Mouse (Mus musculus) lung, adult 2 months (tissue): Measurements from ENCODE around the gene Pcnx3.

Experiments used
- CTCF ChIP-seq: fragments of 200-500 bp; IDR thresholded peaks from 2 replicates; pipeline ENCODE4 v1.5.1; 2011; ENCODE audit warnings: mild to moderate bottlenecking, low read length, control low read depth; ENCODE audit not compliant: insufficient read depth
- POLR2A ChIP-seq: fragments of 200-500 bp; IDR thresholded peaks from 2 replicates; pipeline ENCODE4 v1.6.1; 2011; ENCODE audit warnings: low read depth, mild to moderate bottlenecking, control low read depth, low read length, borderline replicate concordance; ENCODE audit errors: extremely low read depth

- TF ChIP-seq CTCF (no peak), POLR2A (no peak)
Measured at GRCm38 (mm10) chr19:5704801-5705571, 16.3 kb upstream of the Pcnx3 start.
